Mouse (Mus musculus): ENCODE data around the gene Tmem102.

- TF ChIP-seq MEF2A (IDR thresholded peaks at IDR 0.05; ENCODE audit: borderline replicate concordance, low read depth, low read length) (no peak), CTCF (conservative IDR thresholded peaks at IDR 0.05 in 1 of 2, IDR thresholded peaks at IDR 0.05 in 1 of 2; ENCODE audit: low read depth in 2 of 2, low read length in 2 of 2) (no peak), CHD2 (IDR thresholded peaks at IDR 0.05; ENCODE audit: low read length) (no peak), HCFC1 (IDR thresholded peaks at IDR 0.05; ENCODE audit: low read depth, low read length) (no peak), BHLHE40 (IDR thresholded peaks at IDR 0.05; ENCODE audit: low read depth, low read length) (no peak), POLR2A (IDR thresholded peaks at IDR 0.05; ENCODE audit: low read depth, low read length) (no peak)
Observed at GRCm38 (mm10) chr11:69797924-69798323, 7.5 kb downstream of the Tmem102 start.
